Mouse (Mus musculus) megakaryocyte-erythroid progenitor cell, adult 5-6 weeks (primary cell): Measurements from ENCODE around the gene Olfr1350. TPM values are rescaled to one million over a fixed set of nuclear protein-coding genes. Genes with fewer than 3 reads are reported as not detected.
"Not testable (repeated sequence)": the region's sequence is repeated elsewhere in the genome, so short reads cannot be mapped to it uniquely, and the experiment has no call there.

Experiments used
- ATAC-seq: replicated peaks from 2 replicates; pipeline ENCODE4 v1.8.0; 2016; ENCODE audit warnings: mild to moderate bottlenecking, inconsistent platforms; ENCODE audit not compliant: severe bottlenecking, poor library complexity, low FRiP score, low TSS enrichment
- total RNA-seq, 2 experiments: library from RNA; stranded (forward) in 1 of 2; stranded (reverse) in 1 of 2; fragments of 200-1000, 215-1000 nt in 1 of 2; fragments of >200 nt in 1 of 2; fragmentation: Nextera tagmentation in 1 of 2; gene quantifications; 2 replicates each; pipeline ENCODE4 v1.2.3; 2014 to 2017

The Olfr1350 gene
- total RNA-seq (2014; fragmentation: Nextera tagmentation) (not detected in 2 replicates), total RNA-seq (2017) (not detected in 2 replicates)

GRCm38 (mm10) chr7:6564541-6564940 is at the start of gene Olfr1350:
Gene Olfr1350 (plus strand): TSS chr7:6564841.
- no peak for ATAC-seq

GRCm38 (mm10) chr7:6521666-6522065 is 43.0 kb upstream of the Olfr1350 start:
- ATAC-seq: no peak

DNA sequence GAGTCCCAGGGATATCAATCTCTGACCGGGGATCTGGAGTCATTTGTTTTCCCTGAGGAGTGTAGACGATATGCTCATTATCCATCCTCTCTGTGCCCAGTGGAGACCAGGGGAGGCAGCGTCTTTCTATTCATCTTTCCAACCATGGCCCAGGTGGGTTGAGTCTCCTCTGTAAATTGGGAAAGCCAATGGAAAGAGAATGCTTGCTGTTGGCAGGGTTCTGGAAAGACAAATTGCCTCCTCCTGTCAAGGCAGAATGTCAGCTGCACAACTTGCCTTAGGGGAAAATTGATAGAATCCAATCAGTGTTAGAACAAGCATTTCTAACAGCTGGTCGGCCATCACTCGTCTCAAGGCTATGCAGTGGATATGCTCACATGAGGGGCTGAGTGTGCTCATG is 41.8 kb upstream of the Olfr1350 start, which contains the start of gene Olfr1349:
TSS of gene Olfr1349 (minus strand) at position 101 of the 400 bp plus-strand sequence.
- no peak for ATAC-seq

DNA sequence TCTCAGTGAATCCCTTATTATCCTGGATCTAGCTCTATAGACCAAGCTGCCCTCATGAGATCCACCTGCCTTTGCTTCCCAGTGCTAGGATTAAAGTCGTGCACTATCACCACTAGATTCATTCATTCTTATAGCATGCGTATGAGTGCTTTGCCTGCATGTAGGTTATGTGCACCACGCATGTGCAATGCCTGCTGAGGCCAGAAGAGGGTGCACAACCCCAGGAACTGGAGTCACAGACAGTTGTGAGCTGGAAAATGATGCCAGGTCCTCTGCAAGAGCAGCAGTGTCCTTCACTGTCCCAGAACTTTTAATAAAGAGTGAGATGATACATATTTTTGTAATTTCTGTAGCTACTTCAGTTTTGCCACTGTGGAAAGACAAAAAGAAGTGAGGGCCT is 39.6 kb upstream of the Olfr1350 start:
- no peak for ATAC-seq

DNA sequence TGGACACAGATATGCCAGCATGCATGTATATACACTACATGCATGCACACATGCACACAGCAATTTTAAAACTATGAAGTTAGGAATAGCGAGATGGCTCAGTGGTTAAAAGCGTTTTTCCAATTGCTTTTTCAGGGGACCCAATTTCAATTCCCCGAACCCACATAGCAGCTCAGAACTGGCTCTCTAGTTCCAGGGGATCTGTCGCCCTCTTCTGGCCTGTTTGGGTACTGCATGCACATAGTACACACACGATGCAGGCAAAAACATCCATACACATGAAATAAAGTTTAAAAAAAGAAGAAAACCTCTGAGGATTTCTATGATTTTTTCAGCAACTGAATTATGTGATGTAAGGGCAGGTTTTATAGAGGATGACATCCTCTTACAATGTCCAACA is 38.5 kb upstream of the Olfr1350 start:
- no peak for ATAC-seq

GRCm38 (mm10) chr7:6586096-6586759 is 21.6 kb downstream of the Olfr1350 start:
- ATAC-seq: no peak

DNA sequence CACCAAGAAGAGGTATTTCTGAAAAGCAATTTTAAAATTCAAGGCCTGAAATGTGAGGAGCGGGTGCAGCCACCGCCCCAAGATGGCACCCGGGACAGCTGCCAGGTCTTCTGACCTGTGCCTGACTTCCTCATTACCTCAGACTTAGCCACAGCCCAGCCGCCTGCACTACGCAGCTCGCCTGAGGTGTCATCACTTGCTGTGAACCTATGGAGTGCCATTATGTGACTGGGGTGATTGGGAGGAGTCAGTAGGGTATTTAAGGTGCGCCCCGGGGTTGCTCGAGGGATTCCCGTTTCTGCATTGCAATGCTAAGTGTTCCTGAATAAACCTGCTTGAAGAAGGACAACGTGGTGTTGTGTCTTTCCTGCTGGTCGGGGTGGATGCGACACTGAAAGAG is 24.1 kb downstream of the Olfr1350 start:
- ATAC-seq: not testable (repeated sequence)

DNA sequence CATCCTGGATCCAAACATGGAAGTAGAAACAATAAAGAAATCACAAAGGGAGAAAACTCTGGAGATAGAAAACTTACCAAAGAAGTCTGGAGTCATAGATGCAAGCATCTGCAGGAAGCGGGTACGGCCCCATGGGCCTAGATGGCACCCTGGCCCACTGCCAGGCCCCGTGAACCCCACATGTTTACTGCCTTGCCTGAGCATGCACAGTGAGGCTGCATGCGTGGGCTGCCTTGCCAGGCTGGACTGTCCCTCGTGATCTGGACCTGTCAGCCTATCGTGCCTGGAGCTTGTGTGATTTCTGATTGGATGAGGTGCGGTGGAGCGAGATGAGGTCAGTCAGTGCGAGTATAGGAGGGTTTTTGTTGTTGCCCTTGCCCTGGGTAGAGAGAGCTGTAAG is 38.7 kb downstream of the Olfr1350 start:
- ATAC-seq: no peak

Other genes starting within 250 kb of the Olfr1350 start
- 2.8 and 5.2 TPM in 2 replicates for gene Zfp583, start 233.6 kb upstream of the Olfr1350 start, total RNA-seq (2014; fragmentation: Nextera tagmentation)
- gene Zfp583, start 233.6 kb upstream of the Olfr1350 start, total RNA-seq (2017): 2.5 and 6.4 TPM in 2 replicates
- gene Gm3854, start 221.1 kb upstream of the Olfr1350 start, total RNA-seq (2014; fragmentation: Nextera tagmentation): 0.11 and 0.87 TPM in 2 replicates
- gene Gm3854, start 221.1 kb upstream of the Olfr1350 start, total RNA-seq (2017): 0.30 and 1.1 TPM in 2 replicates
- 2.8 and 7.0 TPM in 2 replicates for gene Zfp78, start 201.6 kb upstream of the Olfr1350 start, total RNA-seq (2014; fragmentation: Nextera tagmentation)
- gene Zfp78, start 201.6 kb upstream of the Olfr1350 start, total RNA-seq (2017): 3.6 and 3.7 TPM in 2 replicates
- 0.49 and 1.4 TPM in 2 replicates for gene Zfp28, start 181.5 kb upstream of the Olfr1350 start, total RNA-seq (2014; fragmentation: Nextera tagmentation)
- 0.89 and 6.2 TPM in 2 replicates for gene Zfp28, start 181.5 kb upstream of the Olfr1350 start, total RNA-seq (2017)
- not detected in 2 replicates for gene Smim17, start 166.1 kb upstream of the Olfr1350 start, total RNA-seq (2014; fragmentation: Nextera tagmentation)
- not detected in 2 replicates for gene Smim17, start 166.1 kb upstream of the Olfr1350 start, total RNA-seq (2017)
- gene Gm20715, start 154.6 kb upstream of the Olfr1350 start, total RNA-seq (2014; fragmentation: Nextera tagmentation): not detected in 2 replicates
- not detected in 2 replicates for gene Gm20715, start 154.6 kb upstream of the Olfr1350 start, total RNA-seq (2017)
- gene Olfr1344, start 126.2 kb upstream of the Olfr1350 start, total RNA-seq (2014; fragmentation: Nextera tagmentation): not detected in 2 replicates
- gene Olfr1344, start 126.2 kb upstream of the Olfr1350 start, total RNA-seq (2017): not detected in 2 replicates
- gene Olfr1336, start 108.7 kb upstream of the Olfr1350 start, total RNA-seq (2014; fragmentation: Nextera tagmentation): not detected in 2 replicates
- not detected in 2 replicates for gene Olfr1336, start 108.7 kb upstream of the Olfr1350 start, total RNA-seq (2017)
- gene Olfr1346, start 97.7 kb upstream of the Olfr1350 start, total RNA-seq (2014; fragmentation: Nextera tagmentation): not detected in 2 replicates
- gene Olfr1346, start 97.7 kb upstream of the Olfr1350 start, total RNA-seq (2017): not detected in 2 replicates
- gene Olfr5, start 77.9 kb upstream of the Olfr1350 start, total RNA-seq (2014; fragmentation: Nextera tagmentation): not detected in 2 replicates
- not detected in 2 replicates for gene Olfr5, start 77.9 kb upstream of the Olfr1350 start, total RNA-seq (2017)
- gene Olfr1347, start 65.1 kb upstream of the Olfr1350 start, total RNA-seq (2014; fragmentation: Nextera tagmentation): not detected in 2 replicates
- gene Olfr1347, start 65.1 kb upstream of the Olfr1350 start, total RNA-seq (2017): not detected in 2 replicates
- not detected in 2 replicates for gene Olfr1348, start 56.1 kb upstream of the Olfr1350 start, total RNA-seq (2014; fragmentation: Nextera tagmentation)
- not detected in 2 replicates for gene Olfr1348, start 56.1 kb upstream of the Olfr1350 start, total RNA-seq (2017)
- gene Olfr1349, start 41.9 kb upstream of the Olfr1350 start, total RNA-seq (2014; fragmentation: Nextera tagmentation): not detected in 2 replicates
- not detected in 2 replicates for gene Olfr1349, start 41.9 kb upstream of the Olfr1350 start, total RNA-seq (2017)
- gene Zim1, start 131.6 kb downstream of the Olfr1350 start, total RNA-seq (2014; fragmentation: Nextera tagmentation): not detected in 2 replicates
- gene Zim1, start 131.6 kb downstream of the Olfr1350 start, total RNA-seq (2017): not detected in 2 replicates
- not detected in 2 replicates for gene Peg3, start 165.6 kb downstream of the Olfr1350 start, total RNA-seq (2014; fragmentation: Nextera tagmentation)
- not detected in 2 replicates for gene Peg3, start 165.6 kb downstream of the Olfr1350 start, total RNA-seq (2017)
- not detected in 2 replicates for gene Usp29, start 165.7 kb downstream of the Olfr1350 start, total RNA-seq (2014; fragmentation: Nextera tagmentation)
- gene Usp29, start 165.7 kb downstream of the Olfr1350 start, total RNA-seq (2017): not detected in 2 replicates